Mouse (Mus musculus) neural tube, embryonic 14.5 days (tissue): ENCODE data around the gene Lmntd1. TPM values are rescaled to one million over a fixed set of nuclear protein-coding genes. Genes with fewer than 3 reads are reported as not detected.
A peak's percentile ranks its signal among the peaks of the same experiment; 100 is the strongest.

Source experiments
- ATAC-seq: fragments of 200-750 bp; cut with Nextera tagmentation; 2 replicates; pipeline ENCODE4 v1.8.0; 2017; ENCODE audit warnings: low read depth, mild to moderate bottlenecking, moderate TSS enrichment, moderate library complexity
- H3K27ac ChIP-seq: fragments of 300-500 bp; sonication (generic); 2 replicates; pipeline ENCODE4 v1.5.1; 2014; ENCODE audit warnings: low read depth, mild to moderate bottlenecking, control low read depth, low read length, moderate library complexity, mixed read lengths
- H3K27me3 ChIP-seq: fragments of 300-500 bp; sonication (generic); 2 replicates; pipeline ENCODE4 v1.6.1; 2014; ENCODE audit warnings: low read length; ENCODE audit not compliant: control insufficient read depth, insufficient read depth
- H3K36me3 ChIP-seq: fragments of 300-500 bp; sonication (generic); 2 replicates; pipeline ENCODE4 v1.6.1; 2014; ENCODE audit warnings: low read length, mixed read lengths; ENCODE audit not compliant: control insufficient read depth, insufficient read depth
- H3K4me1 ChIP-seq: fragments of 300-500 bp; sonication (generic); 2 replicates; pipeline ENCODE4 v1.6.1; 2014; ENCODE audit warnings: low read length; ENCODE audit not compliant: control insufficient read depth, insufficient read depth
- H3K4me2 ChIP-seq: fragments of 300-500 bp; sonication (generic); 2 replicates; pipeline ENCODE4 v1.6.1; 2014; ENCODE audit warnings: mild to moderate bottlenecking, low read depth, low read length, control low read depth
- H3K4me3 ChIP-seq: fragments of 300-500 bp; sonication (generic); 2 replicates; pipeline ENCODE4 v1.5.1; 2014; ENCODE audit warnings: low read depth, low read length, control low read depth, mixed read lengths
- H3K9ac ChIP-seq: fragments of 300-500 bp; sonication (generic); replicated peaks from 2 replicates; pipeline ENCODE4 v1.6.1; 2014; ENCODE audit warnings: low read depth, mild to moderate bottlenecking, control low read depth, low read length, mixed read lengths
- H3K9me3 ChIP-seq: fragments of 300-500 bp; sonication (generic); 2 replicates; pipeline ENCODE4 v1.6.1; 2016; ENCODE audit warnings: low read length; ENCODE audit not compliant: control insufficient read depth
- WGBS: fragments of 180-500 bp; shearing (Covaris S2); extraction: QIAGEN DNeasy Blood & Tissue Kit; methylation state at CpG from one replicate; pipeline ENCODE4 v1.1.7; 2014; 5-methylcytosine and 5-hydroxymethylcytosine counted together
- polyA plus RNA-seq: library from polyadenylated mRNA; unstranded; fragments of >200 nt; fragmentation: Nextera tagmentation; extraction: Ambion mirVana; gene quantifications from 2 replicates; pipeline ENCODE4 v1.2.1, GENCODE M21; 2014

The Lmntd1 gene
- polyA plus RNA-seq, 1 experiment from 2014 or later = 0.16 TPM

GRCm38 (mm10) chr6:145485986-145486605 lies 128.0 kb downstream of the Lmntd1 start:
- no peak; the same call in 1 of the 2 replicates for ATAC-seq

DNA sequence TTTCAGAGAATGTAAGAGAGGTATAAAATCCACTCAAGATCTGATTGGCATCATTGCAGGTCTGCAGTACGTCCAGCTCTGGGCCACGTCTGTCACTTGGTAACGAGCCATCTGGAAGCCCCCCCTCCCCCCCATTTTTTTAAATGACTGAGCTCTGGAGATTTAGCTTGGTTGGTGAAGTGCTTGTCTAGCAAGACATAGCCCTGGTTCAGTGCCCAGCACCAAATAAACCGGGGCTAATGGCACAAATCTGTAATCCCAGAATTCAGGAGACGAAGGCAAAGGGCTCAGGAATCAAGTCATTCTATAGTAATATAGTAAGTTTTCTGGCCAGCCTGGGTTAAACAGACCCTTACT lies 130.8 kb downstream of the Lmntd1 start:
- 39% methylated on average over 5 of the region's 5 CpGs for WGBS
- no peaks in the 10 kb centered on the region for H3K27me3 ChIP-seq
- ATAC-seq = no peak

More at GRCm38 (mm10) chr6:145485986-145486605, 128.0 kb downstream of the Lmntd1 start:
- Histone ChIP-seq H3K27ac (no peak overlapping the region), H3K4me2 (no peak overlapping the region), H3K27me3 (no peaks in the 10 kb centered on the region), H3K9me3 (no peaks in the 10 kb centered on the region), H3K4me1 (peaks cover 8% of the 10 kb centered on the region; the same call in 1 of the 2 replicates), H3K9ac (no peak overlapping the region), H3K4me3 (no peak overlapping the region), H3K36me3 (no peaks in the 10 kb centered on the region)
- WGBS = 49% methylated on average over 12 of the region's 12 CpGs

GRCm38 (mm10) chr6:145482656-145483317 lies 131.3 kb downstream of the Lmntd1 start:
- Histone ChIP-seq H3K4me3 (no peak overlapping the region), H3K27me3 (no peaks in the 10 kb centered on the region), H3K4me1 (peaks cover 8% of the 10 kb centered on the region; the same call in 1 of the 2 replicates), H3K4me2 (no peak overlapping the region), H3K9ac (no peak overlapping the region), H3K27ac (no peak overlapping the region), H3K9me3 (no peaks in the 10 kb centered on the region), H3K36me3 (no peaks in the 10 kb centered on the region)
- 83% methylated on average over 17 of the region's 17 CpGs for WGBS
- ATAC-seq = no peak

More for the DNA sequence above, 130.8 kb downstream of the Lmntd1 start:
- Histone ChIP-seq H3K4me3 (no peak overlapping the region), H3K4me1 (peaks cover 8% of the 10 kb centered on the region; the same call in 1 of the 2 replicates), H3K9me3 (no peaks in the 10 kb centered on the region), H3K4me2 (no peak overlapping the region), H3K9ac (no peak overlapping the region), H3K36me3 (no peaks in the 10 kb centered on the region), H3K27ac (no peak overlapping the region)

DNA sequence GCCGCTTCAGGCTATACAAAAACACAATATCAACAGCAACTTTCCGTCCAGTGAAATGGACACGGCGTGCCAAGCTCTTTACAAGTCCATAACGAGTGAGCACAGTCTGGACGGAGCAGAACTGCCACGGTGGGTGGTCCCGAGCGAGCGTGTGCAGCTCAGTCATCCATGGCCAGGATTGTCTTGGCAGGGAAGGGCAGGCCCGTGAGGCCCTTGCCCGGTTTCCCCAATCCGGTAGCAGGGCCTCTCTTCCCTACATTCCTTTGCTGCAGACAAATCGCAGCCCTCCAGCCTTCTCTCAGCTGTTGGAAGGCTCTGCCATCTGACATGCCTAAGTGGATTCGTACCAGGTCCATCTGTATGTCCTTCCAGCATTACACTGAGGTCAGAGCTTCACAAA lies 132.2 kb downstream of the Lmntd1 start:
- H3K27ac ChIP-seq = no peak overlapping the region
- no peak overlapping the region for H3K9ac ChIP-seq
- 42% methylated on average over 15 of the region's 15 CpGs for WGBS
- no peak overlapping the region for H3K4me2 ChIP-seq
- H3K9me3 ChIP-seq = no peaks in the 10 kb centered on the region
- no peaks in the 10 kb centered on the region for H3K36me3 ChIP-seq
- ATAC-seq = peak; percentile 69; the same call in 1 of the 2 replicates
- peaks cover 8% of the 10 kb centered on the region; the same call in 1 of the 2 replicates for H3K4me1 ChIP-seq
- no peak overlapping the region for H3K4me3 ChIP-seq
- H3K27me3 ChIP-seq = no peaks in the 10 kb centered on the region

- Histone ChIP-seq H3K9me3 (no peaks in the 10 kb centered on the region), H3K27ac (no peak overlapping the region), H3K4me1 (no peaks in the 10 kb centered on the region), H3K36me3 (no peaks in the 10 kb centered on the region), H3K9ac (no peak overlapping the region), H3K27me3 (no peaks in the 10 kb centered on the region), H3K4me3 (no peak overlapping the region), H3K4me2 (no peak overlapping the region)
- no peak for ATAC-seq
- WGBS = 88% methylated on average over 4 of the region's 4 CpGs
These were observed 135.3 kb downstream of the Lmntd1 start for GRCm38 (mm10) chr6:145478821-145479271.

- no peaks in the 10 kb centered on the region for H3K36me3 ChIP-seq
- H3K4me1 ChIP-seq = no peaks in the 10 kb centered on the region
- no peaks in the 10 kb centered on the region for H3K9me3 ChIP-seq
- H3K9ac ChIP-seq = no peak overlapping the region
- WGBS = 73% methylated on average over 10 of the region's 10 CpGs
- H3K4me2 ChIP-seq = no peak overlapping the region
- no peak overlapping the region for H3K4me3 ChIP-seq
- no peaks in the 10 kb centered on the region for H3K27me3 ChIP-seq
- H3K27ac ChIP-seq = no peak overlapping the region
- ATAC-seq = no peak
These were observed 136.7 kb downstream of the Lmntd1 start for GRCm38 (mm10) chr6:145477367-145477905.

GRCm38 (mm10) chr6:145471638-145472247 lies 142.4 kb downstream of the Lmntd1 start:
- Histone ChIP-seq H3K4me3 (no peak overlapping the region), H3K36me3 (no peaks in the 10 kb centered on the region), H3K27ac (peak overlapping the region; percentile 28; the same call in 1 of the 2 replicates), H3K4me1 (no peaks in the 10 kb centered on the region), H3K9me3 (no peaks in the 10 kb centered on the region), H3K4me2 (no peak overlapping the region), H3K9ac (no peak overlapping the region), H3K27me3 (no peaks in the 10 kb centered on the region)
- ATAC-seq = no peak; the same call in 1 of the 2 replicates
- 46% methylated on average over 11 of the region's 11 CpGs for WGBS

- Histone ChIP-seq H3K4me2 (no peak overlapping the region), H3K9ac (no peak overlapping the region), H3K36me3 (no peaks in the 10 kb centered on the region), H3K9me3 (no peaks in the 10 kb centered on the region), H3K4me3 (no peak overlapping the region), H3K27me3 (no peaks in the 10 kb centered on the region), H3K27ac (no peak overlapping the region), H3K4me1 (no peaks in the 10 kb centered on the region)
- ATAC-seq = no peak; the same call in 1 of the 2 replicates
- 33% methylated on average over 8 of the region's 8 CpGs for WGBS
These were observed 144.7 kb downstream of the Lmntd1 start for GRCm38 (mm10) chr6:145469260-145469943.
